Mouse (Mus musculus) gastrocnemius, adult 8-10 months (tissue): ENCODE measurements around the gene Atg2a. TPM values are rescaled to one million over a fixed set of nuclear protein-coding genes. Genes with fewer than 3 reads are reported as not detected.

Experiments
- DNase-seq, 2 experiments: peaks; one replicate each; pipeline ENCODE4 v3.0.0; 2022; ENCODE audit warnings: low spot score in 2 of 2
- total RNA-seq, 4 experiments: library from RNA; stranded (reverse); gene quantifications; 2 replicates each; pipeline ENCODE4 v1.2.4; 2022

Gene Atg2a
- total RNA-seq, 4 experiments from 2014 or later = 16.5 to 18.9 (median 18.6) TPM

- no peak for DNase-seq
These were observed 6.2 kb downstream of the Atg2a start for GRCm38 (mm10) chr19:6247526-6248300.

GRCm38 (mm10) chr19:6253021-6253420, 11.6 kb downstream of the Atg2a start:
- no peak for DNase-seq

GRCm38 (mm10) chr19:6260428-6260827, 19.0 kb downstream of the Atg2a start:
- no peak for DNase-seq

- DNase-seq = no peak
These were observed 19.5 kb downstream of the Atg2a start for GRCm38 (mm10) chr19:6260946-6261345.

GRCm38 (mm10) chr19:6261379-6261778, 19.9 kb downstream of the Atg2a start:
- no peak for DNase-seq

GRCm38 (mm10) chr19:6262222-6262621, 20.8 kb downstream of the Atg2a start:
- peak; percentile 48 to 60 for DNase-seq

- no peak for DNase-seq
These were observed 21.5 kb downstream of the Atg2a start for GRCm38 (mm10) chr19:6262839-6263433.

GRCm38 (mm10) chr19:6264200-6264599, 22.7 kb downstream of the Atg2a start:
- DNase-seq = no peak

- no peak for DNase-seq
These were observed 23.5 kb downstream of the Atg2a start for GRCm38 (mm10) chr19:6264945-6265344.

GRCm38 (mm10) chr19:6265727-6266182, 24.3 kb downstream of the Atg2a start:
- DNase-seq = no peak

GRCm38 (mm10) chr19:6267306-6268169, 26.1 kb downstream of the Atg2a start:
- no peak for DNase-seq

GRCm38 (mm10) chr19:6268170-6268528, 26.7 kb downstream of the Atg2a start:
- peak; percentile 84 to 86 for DNase-seq

GRCm38 (mm10) chr19:6268670-6269132, 27.2 kb downstream of the Atg2a start:
- no peak for DNase-seq

GRCm38 (mm10) chr19:6269798-6270475, 28.5 kb downstream of the Atg2a start:
- DNase-seq = no peak

- DNase-seq = no peak
These were observed 29.2 kb downstream of the Atg2a start for GRCm38 (mm10) chr19:6270661-6271060.

GRCm38 (mm10) chr19:6271206-6271605, 29.7 kb downstream of the Atg2a start:
- DNase-seq = no peak

GRCm38 (mm10) chr19:6272053-6272452, 30.6 kb downstream of the Atg2a start:
- DNase-seq = no peak

GRCm38 (mm10) chr19:6272738-6273137, 31.3 kb downstream of the Atg2a start:
- no peak for DNase-seq

- no peak for DNase-seq
These were observed 32.1 kb downstream of the Atg2a start for GRCm38 (mm10) chr19:6273592-6273991.

- DNase-seq = no peak
These were observed 32.6 kb downstream of the Atg2a start for GRCm38 (mm10) chr19:6273998-6274608.
